Mouse (Mus musculus): ENCODE data around the gene H2-T3.
"Not testable (repeated sequence)": the region's sequence is repeated elsewhere in the genome, so short reads cannot be mapped to it uniquely, and the experiment has no call there.

Gene H2-T3

GRCm38 (mm10) chr17:36176132-36176531, 14.0 kb downstream of the H2-T3 start:
- not testable (repeated sequence) for DNase-seq

GRCm38 (mm10) chr17:36170287-36170814, 19.7 kb downstream of the H2-T3 start:
- DNase-seq = no peak

- no peak for DNase-seq
Observed at GRCm38 (mm10) chr17:36169753-36170152, 20.3 kb downstream of the H2-T3 start.

- not testable (repeated sequence) for DNase-seq
Observed at GRCm38 (mm10) chr17:36169094-36169493, 21.0 kb downstream of the H2-T3 start.

GRCm38 (mm10) chr17:36168039-36168652, 21.9 kb downstream of the H2-T3 start, which contains the start of gene Gm8909:
Gene Gm8909, minus strand, starts transcription at chr17:36168537.
- DNase-seq = no peak

GRCm38 (mm10) chr17:36167306-36168038, 22.6 kb downstream of the H2-T3 start:
- no peak for DNase-seq

GRCm38 (mm10) chr17:36166901-36167300, 23.2 kb downstream of the H2-T3 start:
- not testable (repeated sequence) for DNase-seq

GRCm38 (mm10) chr17:36161129-36162051, 28.7 kb downstream of the H2-T3 start:
- no peak for DNase-seq

- DNase-seq = not testable (repeated sequence)
Observed at GRCm38 (mm10) chr17:36158264-36158663, 31.8 kb downstream of the H2-T3 start.

GRCm38 (mm10) chr17:36157782-36158181, 32.3 kb downstream of the H2-T3 start:
- DNase-seq = not testable (repeated sequence)

GRCm38 (mm10) chr17:36154271-36155149, 35.6 kb downstream of the H2-T3 start:
- DNase-seq = no peak

GRCm38 (mm10) chr17:36151200-36151599, 38.9 kb downstream of the H2-T3 start:
- DNase-seq = not testable (repeated sequence)

- not testable (repeated sequence) for DNase-seq
Observed at GRCm38 (mm10) chr17:36148468-36148867, 41.6 kb downstream of the H2-T3 start.

- DNase-seq = not testable (repeated sequence)
Observed at GRCm38 (mm10) chr17:36146937-36147336, 43.1 kb downstream of the H2-T3 start.

GRCm38 (mm10) chr17:36145861-36146156, 44.3 kb downstream of the H2-T3 start:
- not testable (repeated sequence) for DNase-seq

GRCm38 (mm10) chr17:36145111-36145860, 44.8 kb downstream of the H2-T3 start:
- no peak for DNase-seq

- DNase-seq = not testable (repeated sequence)
Observed at GRCm38 (mm10) chr17:36136299-36136848, 53.7 kb downstream of the H2-T3 start.
